Mouse (Mus musculus) CD8-positive naive resting alpha-beta T cell, adult 2 months (primary cell): ENCODE data around the gene Dop1a.
"Not testable (repeated sequence)": the region's sequence is repeated elsewhere in the genome, so short reads cannot be mapped to it uniquely, and the experiment has no call there.

Experiments
- DNase-seq, 2 experiments: peaks; one replicate each; pipeline ENCODE4 v3.0.0; 2022; ENCODE audit warnings: low read depth in 2 of 2, low spot score in 2 of 2

Gene Dop1a

DNA sequence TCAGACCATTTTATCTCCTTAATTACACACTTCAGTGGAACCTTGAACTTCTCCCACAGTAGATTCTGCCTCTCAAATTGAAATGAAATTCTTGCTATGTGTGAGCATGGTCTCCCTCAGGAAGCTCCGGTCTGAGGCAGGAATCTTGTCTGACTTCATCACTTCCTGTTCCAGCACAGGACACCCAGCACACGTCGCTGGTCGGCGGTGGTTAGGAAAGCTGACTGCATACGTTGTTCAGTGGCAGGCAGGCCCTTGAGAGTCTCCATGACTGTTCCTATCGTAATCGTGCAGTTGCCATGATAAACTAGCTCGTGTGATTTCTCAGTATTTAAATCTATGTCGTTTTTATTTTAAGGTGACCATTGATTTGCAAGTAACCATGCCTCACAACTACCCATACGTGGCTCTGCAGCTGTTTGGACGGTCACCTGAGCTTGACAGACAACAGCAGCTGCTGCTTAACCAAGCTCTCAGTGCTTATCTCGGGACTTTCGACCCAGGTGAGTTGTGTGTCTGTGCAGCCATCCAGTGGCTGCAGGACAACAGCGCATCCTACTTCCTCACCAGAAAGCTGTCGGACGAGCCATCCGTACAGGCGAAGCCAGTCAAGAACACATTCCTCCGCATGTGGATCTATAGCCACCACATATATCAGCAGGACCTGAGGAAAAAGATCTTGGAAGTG, 106.8 kb downstream of the Dop1a start:
- no peak for DNase-seq

DNA sequence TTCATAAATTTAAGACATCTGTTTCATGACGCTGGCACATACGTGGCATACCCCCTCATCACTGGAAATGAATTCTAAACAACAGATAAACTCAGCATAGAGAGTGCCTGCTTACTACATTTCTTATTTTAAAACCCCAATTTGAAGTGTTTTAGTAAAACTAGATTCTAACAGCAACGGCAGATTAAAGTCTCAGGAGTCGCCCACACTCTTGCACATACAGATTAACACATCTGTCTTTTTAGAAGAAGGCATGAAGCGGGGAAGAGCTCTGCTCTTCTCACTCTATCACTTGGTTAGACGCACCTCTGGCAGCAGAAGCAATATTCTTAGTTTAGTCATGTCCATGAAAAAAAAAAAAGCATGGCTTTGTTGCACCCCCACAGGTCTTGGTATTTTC, 108.2 kb downstream of the Dop1a start:
- DNase-seq: no peak

DNA sequence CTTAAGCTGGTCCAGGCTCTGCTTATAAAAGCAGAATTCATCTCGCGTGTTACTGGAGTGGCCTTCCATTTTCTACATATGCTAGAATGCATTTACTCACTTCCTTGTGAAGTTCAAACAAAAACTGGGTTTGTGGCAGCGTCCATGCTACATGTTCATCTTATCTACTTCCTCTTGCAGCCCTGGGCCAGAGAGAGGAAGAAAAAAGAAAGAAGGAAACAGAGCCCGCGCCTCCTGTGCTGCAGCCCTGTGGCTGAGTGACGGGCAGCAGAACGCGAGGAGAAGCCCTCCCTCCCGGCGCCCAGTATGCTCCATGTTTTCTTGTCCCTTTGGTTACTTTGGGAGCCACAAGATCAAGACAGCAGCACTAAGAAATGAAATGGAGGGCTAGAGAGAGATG, 112.7 kb downstream of the Dop1a start:
- no peak for DNase-seq

DNA sequence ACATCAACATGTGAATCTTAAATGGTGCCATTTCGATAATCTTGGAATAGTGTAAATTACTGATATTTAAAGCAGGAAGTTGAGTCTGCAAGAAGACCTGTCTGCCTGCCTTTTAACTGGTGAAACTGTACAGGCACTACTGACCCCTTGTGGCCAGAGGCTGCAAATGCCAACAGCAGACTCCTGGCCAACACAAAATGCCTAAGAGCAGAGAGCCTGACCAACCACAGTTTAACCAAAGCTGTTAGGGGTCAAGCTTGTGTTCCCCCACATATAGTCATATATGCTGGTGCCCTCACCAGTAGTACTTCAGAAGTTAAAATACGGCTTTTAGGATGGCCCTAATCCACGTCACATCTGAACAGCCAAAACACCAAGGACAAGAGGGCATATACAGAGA, 116.8 kb downstream of the Dop1a start:
- DNase-seq: peak; percentile 48 to 67

DNA sequence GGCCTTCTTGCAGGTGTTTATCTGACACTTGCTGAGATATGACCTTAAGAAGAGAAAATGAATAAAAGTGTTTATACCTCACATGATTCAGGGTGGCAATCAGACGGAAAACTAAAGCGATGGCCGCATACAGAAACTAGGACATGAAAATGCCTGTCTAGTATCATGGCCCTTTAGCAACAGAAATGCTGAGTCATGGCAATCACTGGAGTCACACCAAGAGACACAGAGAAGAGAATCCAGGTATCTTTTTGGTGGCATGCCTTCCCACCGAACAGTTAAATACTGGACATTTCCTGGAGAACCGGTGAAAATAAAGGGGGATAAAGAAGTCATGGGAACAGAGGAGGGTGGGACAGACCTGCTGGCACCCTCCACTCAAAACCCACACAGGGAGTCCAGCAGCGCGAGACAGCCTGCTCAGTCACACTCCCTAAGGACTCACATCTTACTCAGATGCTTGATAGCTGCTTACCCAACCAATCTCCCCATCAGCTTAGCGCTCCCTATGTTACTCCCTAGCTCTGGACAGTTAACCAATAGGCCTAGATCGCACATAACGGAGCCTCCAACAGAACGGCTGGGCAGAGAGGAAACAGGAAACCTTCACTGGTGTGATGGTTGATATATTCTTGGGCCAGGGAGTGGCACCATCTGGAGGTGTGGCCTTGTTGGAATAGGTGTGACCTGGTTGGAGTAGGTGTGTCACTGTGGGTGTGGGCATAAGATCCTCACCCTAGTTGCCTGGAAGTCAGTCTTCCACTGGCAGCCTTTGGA, 120.3 kb downstream of the Dop1a start:
- no peak for DNase-seq

DNA sequence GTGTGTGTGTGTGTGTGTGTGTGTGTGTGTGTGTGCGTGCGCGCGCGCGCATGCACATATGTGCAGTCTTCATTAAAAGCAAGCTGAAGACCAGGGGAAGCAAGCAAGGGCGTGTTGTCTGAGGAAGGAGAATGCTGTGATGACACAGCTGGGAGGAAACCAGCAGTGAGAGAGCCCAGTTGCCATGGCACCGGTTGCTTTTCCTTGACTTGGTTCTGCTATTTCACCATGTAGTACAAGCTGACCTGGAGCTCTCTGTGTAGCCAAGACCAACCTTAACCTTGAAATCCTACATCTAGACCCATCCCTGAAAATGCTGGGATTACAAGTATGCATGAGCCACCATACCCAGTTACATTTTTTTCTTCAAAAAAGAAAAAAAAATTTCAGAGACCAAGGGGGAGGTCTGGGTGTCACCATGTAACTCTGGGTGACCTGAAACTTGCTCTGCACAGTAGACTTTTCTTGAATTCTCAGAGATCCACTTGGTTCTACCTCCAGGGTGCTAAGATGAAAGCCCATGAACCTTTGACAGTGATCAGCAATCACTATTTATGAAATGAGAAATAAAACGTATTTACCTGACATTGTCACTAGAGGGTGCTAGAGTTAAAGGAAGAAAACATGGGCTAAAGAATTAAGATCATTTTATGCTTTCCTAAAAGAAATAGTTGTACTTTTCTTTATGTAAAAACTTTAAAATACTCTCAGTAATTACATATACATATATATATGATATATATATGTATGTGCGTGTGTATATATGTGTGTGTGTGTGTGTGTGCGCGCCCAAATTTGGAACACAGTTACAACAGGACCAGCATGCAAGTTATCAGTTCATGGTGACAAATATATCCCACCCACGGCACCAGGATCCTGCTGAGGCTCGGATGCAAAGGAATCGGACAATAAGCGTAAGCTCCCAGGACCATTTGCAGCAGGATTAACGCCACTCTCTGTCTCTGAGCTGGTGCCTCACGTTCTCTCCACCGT, 126.0 kb downstream of the Dop1a start:
- peak in 1 of 2 experiments; percentile 15 for DNase-seq

DNA sequence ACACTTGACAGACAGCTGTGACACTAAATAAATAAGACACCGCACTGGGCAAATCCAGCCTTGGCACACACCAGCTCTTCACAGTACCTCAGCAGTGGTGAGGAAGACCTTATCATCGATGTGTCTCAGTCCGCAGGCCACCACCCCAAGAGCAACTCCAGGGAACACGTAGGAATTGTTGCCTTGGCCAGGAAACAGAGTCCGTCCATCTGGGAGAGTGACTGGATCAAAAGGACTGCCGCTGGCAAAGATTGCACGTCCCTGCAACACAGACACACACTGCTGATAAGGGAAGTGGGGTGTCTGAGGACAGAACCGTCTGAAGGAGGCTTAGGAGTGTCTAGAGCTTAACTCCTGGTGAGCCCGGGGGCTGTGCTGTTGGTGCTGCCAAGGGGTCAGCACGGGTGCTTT, 127.4 kb downstream of the Dop1a start:
- DNase-seq: not testable (repeated sequence)

DNA sequence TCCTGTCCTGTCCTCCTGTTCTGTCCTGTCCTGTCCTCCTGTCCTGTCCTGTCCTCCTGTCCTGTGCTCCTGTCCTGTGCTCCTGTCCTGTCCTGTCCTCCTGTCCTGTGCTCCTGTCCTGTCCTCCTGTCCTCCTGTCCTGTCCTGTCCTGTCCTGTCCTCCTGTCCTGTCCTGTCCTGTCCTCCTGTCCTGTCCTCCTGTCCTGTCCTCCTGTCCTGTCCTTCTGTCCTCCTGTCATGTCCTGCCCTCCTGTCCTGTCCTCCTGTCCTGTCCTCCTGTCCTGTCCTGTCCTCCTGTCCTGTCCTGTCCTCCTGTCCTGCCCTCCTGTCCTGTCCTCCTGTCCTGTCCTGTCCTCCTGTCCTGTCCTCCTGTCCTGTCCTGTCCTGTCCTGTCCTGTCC, 130.0 kb downstream of the Dop1a start:
- DNase-seq: not testable (repeated sequence)

DNA sequence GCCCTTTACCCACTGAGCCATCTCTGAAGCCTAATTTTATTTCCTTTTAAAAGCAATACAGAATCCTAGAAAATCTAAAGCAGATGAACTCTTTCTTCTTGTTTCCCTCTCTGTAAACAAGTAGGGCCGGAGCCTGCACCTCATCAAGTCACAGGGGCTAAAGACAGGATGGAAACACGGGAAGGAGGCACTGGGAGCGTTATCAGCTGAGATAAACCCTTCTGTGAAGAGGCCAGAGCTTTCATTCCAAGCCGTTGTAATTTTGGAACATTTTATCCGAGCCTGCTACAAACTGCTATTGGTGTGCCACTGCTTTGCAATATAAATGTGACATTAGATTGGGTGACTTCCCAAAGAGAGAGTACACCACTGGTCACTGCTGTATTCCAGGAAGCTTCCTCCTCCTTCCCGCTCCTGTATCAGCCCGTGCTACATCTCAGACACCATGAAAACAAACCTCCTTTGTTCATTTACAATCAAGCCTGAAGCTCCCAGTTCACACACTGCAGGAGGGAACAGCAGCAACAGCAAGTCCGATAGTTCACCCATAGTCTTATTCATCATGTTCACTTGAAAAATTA, 132.9 kb downstream of the Dop1a start:
- DNase-seq: no peak
